Mouse (Mus musculus) MEL-GATA-1-ER (cell line): ENCODE measurements at regions not wholly inside any gene's neighbourhood (a gene's known extent, or its start where the extent isn't known, plus 50 kb on each side); places are given as distances from the start of the nearest gene placed in this dataset.

ENCODE experiments used
- DNase-seq: peaks from one replicate; pipeline ENCODE4 v3.0.0-alpha.2; 2012; ENCODE audit warnings: low read depth; ENCODE audit errors: extremely low read depth

- no peak for DNase-seq
These were observed 687.0 kb upstream of the Sox9 start for GRCm38 (mm10) chr11:112095009-112095408.

GRCm38 (mm10) chr11:112098161-112098560, 683.9 kb upstream of the Sox9 start:
- DNase-seq = no peak

- no peak for DNase-seq
These were observed 678.8 kb upstream of the Sox9 start for GRCm38 (mm10) chr11:112103252-112103651.

- DNase-seq = no peak
These were observed 675.1 kb upstream of the Sox9 start for GRCm38 (mm10) chr11:112106891-112107290.

GRCm38 (mm10) chr11:112107314-112107713, 674.7 kb upstream of the Sox9 start:
- DNase-seq = no peak

- no peak for DNase-seq
These were observed 661.0 kb upstream of the Sox9 start for GRCm38 (mm10) chr11:112121026-112121425.

GRCm38 (mm10) chr11:112121831-112122230, 660.2 kb upstream of the Sox9 start:
- DNase-seq = no peak

- no peak for DNase-seq
These were observed 656.6 kb upstream of the Sox9 start for GRCm38 (mm10) chr11:112125249-112125933.

- DNase-seq = no peak
These were observed 651.9 kb upstream of the Sox9 start for GRCm38 (mm10) chr11:112130090-112130489.

GRCm38 (mm10) chr11:112137401-112138020, 644.5 kb upstream of the Sox9 start:
- DNase-seq = no peak

- DNase-seq = no peak
These were observed 642.0 kb upstream of the Sox9 start for GRCm38 (mm10) chr11:112140058-112140457.

GRCm38 (mm10) chr11:112140495-112140894, 641.5 kb upstream of the Sox9 start:
- no peak for DNase-seq

- DNase-seq = no peak
These were observed 641.1 kb upstream of the Sox9 start for GRCm38 (mm10) chr11:112140912-112141311.

GRCm38 (mm10) chr11:112152051-112152450, 630.0 kb upstream of the Sox9 start:
- no peak for DNase-seq

GRCm38 (mm10) chr11:112153198-112153597, 628.8 kb upstream of the Sox9 start:
- DNase-seq = no peak

- no peak for DNase-seq
These were observed 627.2 kb upstream of the Sox9 start for GRCm38 (mm10) chr11:112154712-112155319.

- DNase-seq = no peak
These were observed 626.6 kb upstream of the Sox9 start for GRCm38 (mm10) chr11:112155339-112155955.

GRCm38 (mm10) chr11:112163681-112164265, 618.3 kb upstream of the Sox9 start:
- no peak for DNase-seq

- DNase-seq = no peak
These were observed 608.4 kb upstream of the Sox9 start for GRCm38 (mm10) chr11:112173585-112173984.

- DNase-seq = no peak
These were observed 606.7 kb upstream of the Sox9 start for GRCm38 (mm10) chr11:112175302-112175701.

GRCm38 (mm10) chr11:112180666-112181065, 601.4 kb upstream of the Sox9 start:
- no peak for DNase-seq
